Mouse (Mus musculus): ENCODE results near the gene Vash1.

The Vash1 gene

GRCm38 (mm10) chr12:86716962-86717361 lies 38.5 kb downstream of the Vash1 start:
- no peak for DNase-seq (ENCODE audit: low read depth, low spot score)

GRCm38 (mm10) chr12:86719961-86720639 lies 41.6 kb downstream of the Vash1 start:
- DNase-seq (ENCODE audit: low read depth, low spot score): no peak

GRCm38 (mm10) chr12:86721453-86721852 lies 43.0 kb downstream of the Vash1 start:
- DNase-seq (ENCODE audit: low read depth, low spot score): no peak

GRCm38 (mm10) chr12:86724300-86724699 lies 45.8 kb downstream of the Vash1 start:
- no peak for DNase-seq (ENCODE audit: low read depth, low spot score)

GRCm38 (mm10) chr12:86725706-86726105 lies 47.2 kb downstream of the Vash1 start:
- DNase-seq (ENCODE audit: low read depth, low spot score): no peak

GRCm38 (mm10) chr12:86726120-86726640 lies 47.7 kb downstream of the Vash1 start, which contains the start of gene Angel1:
Angel1 (minus strand) TSS chr12:86726460.
- DNase-seq (ENCODE audit: low read depth, low spot score): peak; percentile 94

- DNase-seq (ENCODE audit: low read depth, low spot score): no peak
Observed at GRCm38 (mm10) chr12:86734319-86734810, 55.9 kb downstream of the Vash1 start, which contains the start of gene Lrrc74a. Lrrc74a (plus strand) TSS chr12:86734369.

Measured in retina, postnatal 7 days (tissue).